Mouse (Mus musculus): ENCODE results near the gene Tppp3.

Gene Tppp3

GRCm38 (mm10) chr8:105434136-105434535 is 37.2 kb downstream of the Tppp3 start:
- intact Hi-C loops (cut with DNase I), result no loop called here

DNA sequence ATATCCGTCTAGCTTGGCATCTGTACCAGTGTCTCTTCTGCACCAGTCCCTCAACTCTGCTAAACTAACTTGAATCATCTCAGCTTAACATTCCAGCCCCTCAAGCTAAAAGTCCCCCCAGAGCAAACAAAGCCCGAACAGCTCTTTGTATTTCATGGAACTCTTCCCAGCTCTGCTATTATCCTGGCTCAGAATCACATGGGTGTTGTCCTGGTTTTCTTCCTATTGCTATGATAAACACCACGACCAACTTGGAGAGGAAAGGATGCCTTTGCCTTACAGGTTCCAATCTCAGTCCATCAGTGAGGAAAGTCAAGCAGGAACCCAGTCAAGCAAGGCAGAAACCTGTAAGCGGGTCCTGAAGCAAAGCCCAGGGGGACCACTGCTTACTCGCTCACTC is 37.8 kb downstream of the Tppp3 start:
- intact Hi-C loops (cut with DNase I), result no loop called here

DNA sequence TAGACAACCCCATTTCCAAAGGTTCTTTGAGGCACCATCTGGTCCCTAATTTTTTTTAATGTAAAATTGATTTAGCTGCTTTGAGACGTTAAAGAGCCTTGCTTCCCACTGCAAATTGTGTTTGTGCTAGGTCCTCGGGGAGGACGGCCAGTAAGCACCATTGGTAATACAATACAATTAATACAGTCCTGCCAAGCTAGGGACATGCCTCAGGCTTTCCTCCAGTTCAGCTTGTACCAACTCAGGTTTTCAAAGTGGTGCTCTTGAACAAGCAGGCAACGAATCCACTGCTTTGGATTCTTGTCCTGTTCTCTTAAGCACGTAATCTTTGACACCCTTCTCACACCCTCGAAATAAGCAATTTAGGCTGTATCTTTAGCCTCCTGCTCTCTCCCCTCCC is 38.3 kb downstream of the Tppp3 start:
- intact Hi-C loops (cut with DNase I), result no loop called here

GRCm38 (mm10) chr8:105431743-105432515 is 39.4 kb downstream of the Tppp3 start:
- intact Hi-C loops (cut with DNase I), result no loop called here

DNA sequence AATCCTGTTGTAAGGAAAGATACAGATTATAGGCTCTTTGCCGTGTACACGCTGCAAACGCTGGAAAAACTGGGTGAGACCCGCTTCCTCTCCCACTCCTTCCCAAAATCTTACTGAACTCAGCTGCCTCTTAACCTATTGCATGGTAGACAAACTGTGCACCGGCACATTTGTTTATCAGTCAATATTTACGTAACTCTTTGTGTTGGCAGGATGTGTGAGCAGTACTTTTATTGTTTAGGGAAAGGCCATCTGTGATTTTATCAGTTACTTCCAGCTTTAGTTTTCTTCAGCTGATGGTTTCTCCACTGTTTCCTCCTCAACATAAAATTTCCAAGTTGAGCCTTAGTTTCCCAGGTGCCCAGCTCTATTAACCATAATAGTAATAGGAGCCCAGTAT is 44.4 kb downstream of the Tppp3 start:
- intact Hi-C loops (cut with DNase I), result no loop called here

DNA sequence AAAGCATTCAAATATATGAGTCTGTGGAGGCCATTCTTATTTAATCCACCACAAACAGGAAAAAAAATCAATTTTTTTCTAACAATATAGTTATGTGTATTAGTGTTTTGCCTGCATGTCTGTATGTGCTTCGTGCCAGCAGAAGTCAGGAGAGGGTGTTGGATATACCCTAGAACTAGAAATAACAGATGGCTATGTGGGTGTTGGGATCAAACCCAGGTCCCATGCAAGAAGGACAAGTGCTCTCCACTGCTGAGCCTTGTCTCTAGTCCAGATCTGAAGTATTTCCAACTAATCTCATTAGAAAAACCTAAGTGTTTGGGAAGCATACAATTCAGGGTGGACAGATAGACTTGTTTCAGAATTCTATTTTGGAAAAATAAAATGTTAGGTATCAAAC is 49.3 kb downstream of the Tppp3 start:
- intact Hi-C loops (cut with DNase I), result no loop called here

DNA sequence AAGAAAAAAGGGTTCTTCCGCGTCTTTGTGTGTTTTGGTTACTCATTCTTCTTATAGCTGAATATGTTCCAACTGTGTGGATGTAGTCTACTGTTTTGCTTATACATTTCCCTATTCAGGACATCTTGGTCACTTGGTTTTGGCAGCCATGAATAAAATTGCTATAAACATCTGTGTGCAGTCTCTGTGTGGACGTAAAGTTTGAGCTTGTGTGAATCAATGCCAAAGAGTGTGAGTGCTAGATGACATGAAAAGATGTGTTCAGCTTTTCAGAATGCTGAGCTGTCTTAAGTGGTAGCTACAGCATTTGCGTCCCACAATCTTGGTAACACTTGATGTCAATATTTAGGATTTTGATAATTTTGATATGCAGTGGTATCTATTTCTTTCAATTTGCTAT is 51.5 kb downstream of the Tppp3 start:
- intact Hi-C loops (cut with DNase I), result no loop called here

GRCm38 (mm10) chr8:105418992-105419391 is 52.3 kb downstream of the Tppp3 start:
- intact Hi-C loops (cut with DNase I), result no loop called here

All from adrenal gland (tissue).